Mouse (Mus musculus) CH12.LX (cell line): Measurements from ENCODE around the gene Tbc1d30. TPM values are rescaled to one million over a fixed set of nuclear protein-coding genes. Genes with fewer than 3 reads are reported as not detected.

Experiments
- DNase-seq: peaks from one replicate; pipeline ENCODE4 v3.0.0-alpha.2; 2013; ENCODE audit errors: extremely low read depth
- H3K27ac ChIP-seq: 2 replicates; pipeline ENCODE4 v1.5.1; 2012; ENCODE audit warnings: low read depth, mild to moderate bottlenecking, control low read depth, moderate library complexity; ENCODE audit not compliant: insufficient read depth
- H3K27me3 ChIP-seq: replicated peaks from 2 replicates; pipeline ENCODE3; 2012; ENCODE audit warnings: inconsistent platforms
- H3K36me3 ChIP-seq, 2 experiments: replicated peaks in 1 of 2; 2 replicates each; pipeline versions ENCODE3 to v1.6.1; 2012; ENCODE audit warnings: inconsistent platforms in 1 of 2, low read length in 1 of 2, mild to moderate bottlenecking in 1 of 2, mixed read lengths in 1 of 2, moderate library complexity in 1 of 2; ENCODE audit not compliant: control insufficient read depth in 1 of 2, insufficient read depth in 1 of 2
- H3K4me1 ChIP-seq, 2 experiments: 2 replicates each; pipeline ENCODE4 v1.6.1; 2012; ENCODE audit warnings: inconsistent platforms in 1 of 2, moderate library complexity in 1 of 2; ENCODE audit not compliant: insufficient read depth in 2 of 2, control insufficient read depth in 1 of 2
- H3K4me2 ChIP-seq: 2 replicates; pipeline ENCODE4 v1.6.1; 2012; ENCODE audit warnings: low read depth, mild to moderate bottlenecking, control low read depth; ENCODE audit not compliant: poor library complexity, insufficient read depth, severe bottlenecking
- H3K4me3 ChIP-seq, 3 experiments: fragments of 150-350 bp in 1 of 3; sonication (generic) in 1 of 3; replicated peaks in 1 of 3; 2 replicates each; pipeline versions ENCODE3 to v1.5.1; 2011 to 2012; ENCODE audit warnings: low read depth in 2 of 3, low read length in 2 of 3, mild to moderate bottlenecking in 2 of 3, moderate library complexity in 2 of 3, control low read depth in 1 of 3, improper control_type of control experiment in 1 of 3, inconsistent platforms in 1 of 3, mixed read lengths in 1 of 3; ENCODE audit not compliant: poor library complexity in 1 of 3
- H3K79me2 ChIP-seq: replicated peaks from 2 replicates; pipeline ENCODE4 v1.6.1; 2012; ENCODE audit warnings: mild to moderate bottlenecking, moderate library complexity; ENCODE audit not compliant: control insufficient read depth, poor library complexity, insufficient read depth, severe bottlenecking; ENCODE audit errors: extremely low read depth
- H3K9ac ChIP-seq: 2 replicates; pipeline ENCODE4 v1.6.1; 2012; ENCODE audit warnings: low read depth, mild to moderate bottlenecking, control low read depth, moderate library complexity; ENCODE audit not compliant: insufficient read depth
- H3K9me3 ChIP-seq: replicated peaks from 2 replicates; pipeline ENCODE3; 2012; ENCODE audit warnings: low read length, inconsistent platforms, mixed read lengths
- BHLHE40 ChIP-seq: IDR thresholded peaks from 2 replicates; pipeline ENCODE4 v1.6.1; 2011; ENCODE audit warnings: mild to moderate bottlenecking, low read depth, low read length, improper control_type of control experiment
- CHD1 ChIP-seq: IDR thresholded peaks from 2 replicates; pipeline ENCODE4 v1.6.1; 2012; ENCODE audit warnings: low read depth, low read length, improper control_type of control experiment, inconsistent platforms
- CHD2 ChIP-seq: IDR thresholded peaks from 2 replicates; pipeline ENCODE4 v1.6.1; 2011; ENCODE audit warnings: low read length, improper control_type of control experiment
- MAFK ChIP-seq: IDR thresholded peaks from 2 replicates; pipeline ENCODE4 v1.6.1; 2011; ENCODE audit warnings: low read length, improper control_type of control experiment; ENCODE audit not compliant: insufficient replicate concordance
- MAX ChIP-seq: IDR thresholded peaks from 2 replicates; pipeline ENCODE4 v1.6.1; 2011; ENCODE audit warnings: low read length, improper control_type of control experiment
- MAZ ChIP-seq: IDR thresholded peaks from 2 replicates; pipeline ENCODE4 v1.6.1; 2012; ENCODE audit warnings: low read depth, mild to moderate bottlenecking, inconsistent platforms, low read length, improper control_type of control experiment, moderate library complexity
- MEF2A ChIP-seq: IDR thresholded peaks from 2 replicates; pipeline ENCODE4 v1.6.1; 2014; ENCODE audit warnings: low read depth, mild to moderate bottlenecking, inconsistent platforms, low read length, improper control_type of control experiment, borderline replicate concordance
- MYC ChIP-seq: IDR thresholded peaks from 2 replicates; pipeline ENCODE4 v1.6.1; 2011; ENCODE audit warnings: low read depth, mild to moderate bottlenecking, improper control_type of control experiment, low read length
- NELFE ChIP-seq: IDR thresholded peaks from 2 replicates; pipeline ENCODE4 v1.6.1; 2011; ENCODE audit warnings: low read depth, low read length, improper control_type of control experiment
- NRF1 ChIP-seq: IDR thresholded peaks from 2 replicates; pipeline ENCODE4 v1.6.1; 2014; ENCODE audit warnings: low read depth, mild to moderate bottlenecking, inconsistent platforms, low read length, improper control_type of control experiment, moderate library complexity
- PAX5 ChIP-seq: IDR thresholded peaks from 2 replicates; pipeline ENCODE4 v1.6.1; 2012; ENCODE audit warnings: low read length, inconsistent platforms, mixed read lengths
- POLR2A ChIP-seq: IDR thresholded peaks from 2 replicates; pipeline ENCODE4 v1.6.1; 2011; ENCODE audit warnings: low read depth, mild to moderate bottlenecking, improper control_type of control experiment, low read length
- POLR2AphosphoS2 ChIP-seq: IDR thresholded peaks from 2 replicates; pipeline ENCODE4 v1.6.1; 2011; ENCODE audit warnings: low read depth, low read length, improper control_type of control experiment
- SIN3A ChIP-seq: IDR thresholded peaks from 2 replicates; pipeline ENCODE4 v1.6.1; 2012; ENCODE audit warnings: low read length, improper control_type of control experiment, inconsistent platforms
- SMC3 ChIP-seq: IDR thresholded peaks from 2 replicates; pipeline ENCODE4 v1.6.1; 2011; ENCODE audit warnings: low read depth, low read length, improper control_type of control experiment
- TCF12 ChIP-seq: IDR thresholded peaks from 2 replicates; pipeline ENCODE4 v1.6.1; 2014; ENCODE audit warnings: low read depth, mild to moderate bottlenecking, inconsistent platforms, low read length, improper control_type of control experiment
- UBTF ChIP-seq: IDR thresholded peaks from 2 replicates; pipeline ENCODE4 v1.6.1; 2012; ENCODE audit warnings: low read depth, mild to moderate bottlenecking, inconsistent platforms, low read length, improper control_type of control experiment, moderate library complexity
- USF1 ChIP-seq: IDR thresholded peaks from 2 replicates; pipeline ENCODE4 v1.6.1; 2014; ENCODE audit warnings: low read depth, mild to moderate bottlenecking, inconsistent platforms, low read length, improper control_type of control experiment
- USF2 ChIP-seq: conservative IDR thresholded peaks from 2 replicates; pipeline ENCODE4 v1.6.1; 2011; ENCODE audit warnings: low read depth, low read length, improper control_type of control experiment
- ZKSCAN1 ChIP-seq: IDR thresholded peaks from 2 replicates; pipeline ENCODE4 v1.6.1; 2012; ENCODE audit warnings: low read depth, inconsistent platforms, low read length, improper control_type of control experiment, borderline replicate concordance
- dilution Hi-C: fragments of 300-500 bp; cut with MboI; formaldehyde crosslinking; loops from 2 replicates; pipeline ENCODE4 v1.14.3; 2020; ENCODE audit warnings: low sequenced_read_pairs; ENCODE audit not compliant: extremely low pct_unique_long_range_greater_than_20kb, extremely low pct_ligation_motif_present
- in situ Hi-C: fragments of 300-500 bp; cut with MboI; formaldehyde crosslinking; loops from 3 replicates; pipeline ENCODE4 v1.14.3; 2019; ENCODE audit warnings: low sequenced_read_pairs, low pct_ligation_motif_present, low pct_unique_long_range_greater_than_20kb, mixed read lengths
- polyA plus RNA-seq: library from polyadenylated mRNA; unstranded; fragments of >175 nt; gene quantifications from 2 replicates; pipeline ENCODE4 v1.2.1, GENCODE M21; 2012; ENCODE audit warnings: low read depth; ENCODE audit not compliant: insufficient read length
- total RNA-seq, 2 experiments: library from RNA; depleted of rRNA; stranded (reverse); fragments of 300-350 nt in 1 of 2; fragments of >200 nt in 1 of 2; gene quantifications; 2 replicates each; pipeline ENCODE4 v1.2.3; 2012 to 2014

The Tbc1d30 gene
- total and polyA plus RNA-seq, 3 experiments, result 0.16 TPM; not detected in 2

- Histone ChIP-seq H3K27ac (no peak overlapping the region), H3K79me2 (no peaks in the 10 kb centered on the region), H3K27me3 (no peaks in the 10 kb centered on the region), H3K9me3 (peaks cover 8% of the 10 kb centered on the region), H3K9ac (no peak overlapping the region), H3K4me3 (no peak overlapping the region), H3K36me3 (no peaks in the 10 kb centered on the region), H3K4me1 (no peaks in the 10 kb centered on the region), H3K4me2 (no peak overlapping the region)
- in situ Hi-C loops, result no loop called here
- TF ChIP-seq TCF12 (no peak), MAZ (no peak), MAFK (no peak), ZKSCAN1 (no peak), BHLHE40 (no peak), CHD1 (no peak), NELFE (no peak), SMC3 (no peak), UBTF (no peak), PAX5 (no peak), USF1 (no peak), POLR2A (no peak), SIN3A (no peak), MAX (no peak), POLR2AphosphoS2 (no peak), CHD2 (no peak), NRF1 (no peak), USF2 (no peak)
- DNase-seq, result no peak
- dilution Hi-C loops, result no loop called here
Observed at GRCm38 (mm10) chr10:121349244-121349643, 1.8 kb downstream of the Tbc1d30 start.

- DNase-seq, result no peak
- dilution Hi-C loops, result no loop called here
- H3K9ac ChIP-seq, result no peak overlapping the region
- no peaks in the 10 kb centered on the region for H3K79me2 ChIP-seq
- H3K4me1 ChIP-seq, result no peaks in the 10 kb centered on the region
- H3K4me3 ChIP-seq, result no peak overlapping the region
- in situ Hi-C loops, result no loop called here
- no peaks in the 10 kb centered on the region for H3K36me3 ChIP-seq
- no peak for TF ChIP-seq MYC
- no peak for TF ChIP-seq MAZ
- TF ChIP-seq MEF2A, result no peak
- no peak for TF ChIP-seq CHD2
- TF ChIP-seq CHD1, result no peak
- TF ChIP-seq, all 38 proteins: peak for 0
- no peaks in the 10 kb centered on the region for H3K27me3 ChIP-seq
- H3K27ac ChIP-seq, result no peak overlapping the region
- H3K4me2 ChIP-seq, result no peak overlapping the region
- no peaks in the 10 kb centered on the region for H3K9me3 ChIP-seq
Observed at GRCm38 (mm10) chr10:121343867-121344266, 7.2 kb downstream of the Tbc1d30 start.
